Mouse (Mus musculus) liver, postnatal 0 days (tissue): Measurements from ENCODE around the gene Zfp579. TPM values are rescaled to one million over a fixed set of nuclear protein-coding genes. Genes with fewer than 3 reads are reported as not detected.
"Not testable (repeated sequence)": the region's sequence is repeated elsewhere in the genome, so short reads cannot be mapped to it uniquely, and the experiment has no call there.

ENCODE experiments used
- ATAC-seq: fragments of 200-750 bp; cut with Nextera tagmentation; 2 replicates; pipeline ENCODE4 v1.8.0; 2017; ENCODE audit warnings: mild to moderate bottlenecking, moderate library complexity
- DNase-seq: peaks from one replicate; pipeline ENCODE4 v3.0.0-alpha.2; 2016
- H3K27ac ChIP-seq: fragments of 300-500 bp; sonication (generic); 2 replicates; pipeline ENCODE4 v1.5.1; 2014; ENCODE audit warnings: antibody characterized with exemption, moderate library complexity, mild to moderate bottlenecking, low read depth
- H3K27me3 ChIP-seq: fragments of 300-500 bp; sonication (generic); 2 replicates; pipeline ENCODE4 v1.6.1; 2014; ENCODE audit warnings: low read length, control low read depth, mixed read lengths; ENCODE audit not compliant: insufficient read depth
- H3K36me3 ChIP-seq: fragments of 300-500 bp; sonication (generic); replicated peaks from 2 replicates; pipeline ENCODE4 v1.6.1; 2014; ENCODE audit warnings: mild to moderate bottlenecking, control low read depth, low read length, moderate library complexity, mixed read lengths; ENCODE audit not compliant: insufficient read depth
- H3K4me1 ChIP-seq: fragments of 300-500 bp; sonication (generic); 2 replicates; pipeline ENCODE4 v1.6.1; 2014; ENCODE audit warnings: antibody characterized with exemption, mild to moderate bottlenecking, control low read depth; ENCODE audit not compliant: insufficient read depth
- H3K4me2 ChIP-seq: fragments of 300-500 bp; sonication (generic); 2 replicates; pipeline ENCODE4 v1.6.1; 2014; ENCODE audit warnings: low read depth, mild to moderate bottlenecking, low read length, moderate library complexity, mixed read lengths
- H3K4me3 ChIP-seq: fragments of 300-500 bp; sonication (generic); 2 replicates; pipeline ENCODE4 v1.5.1; 2014; ENCODE audit warnings: low read depth, low read length
- H3K9ac ChIP-seq: fragments of 300-500 bp; sonication (generic); replicated peaks from 2 replicates; pipeline ENCODE4 v1.6.1; 2014; ENCODE audit warnings: mild to moderate bottlenecking, moderate library complexity
- H3K9me3 ChIP-seq: fragments of 300-500 bp; sonication (generic); 2 replicates; pipeline ENCODE4 v1.6.1; 2016; ENCODE audit warnings: mild to moderate bottlenecking, control low read depth, low read length, mixed read lengths
- CTCF ChIP-seq: sonication (generic); IDR thresholded peaks from 2 replicates; pipeline ENCODE4 v1.5.1; 2016; ENCODE audit warnings: antibody characterized with exemption, low read depth
- EP300 ChIP-seq: IDR thresholded peaks from 2 replicates; pipeline ENCODE4 v1.6.1; 2016; ENCODE audit warnings: antibody characterized with exemption, low read depth, mild to moderate bottlenecking
- WGBS: fragments of 180-500 bp; shearing (Covaris S2); extraction: QIAGEN DNeasy Blood & Tissue Kit; methylation state at CpG from one replicate; pipeline ENCODE4 v1.1.7; 2014; ENCODE audit not compliant: insufficient replicate concordance; 5-methylcytosine and 5-hydroxymethylcytosine counted together
- polyA plus RNA-seq: library from polyadenylated mRNA; unstranded; fragments of >200 nt; fragmentation: Nextera tagmentation; extraction: Ambion mirVana; gene quantifications from 2 replicates; pipeline ENCODE4 v1.2.1, GENCODE M21; 2015

The Zfp579 gene
- polyA plus RNA-seq, 1 experiment from 2014 or later, result 3.2 TPM

DNA sequence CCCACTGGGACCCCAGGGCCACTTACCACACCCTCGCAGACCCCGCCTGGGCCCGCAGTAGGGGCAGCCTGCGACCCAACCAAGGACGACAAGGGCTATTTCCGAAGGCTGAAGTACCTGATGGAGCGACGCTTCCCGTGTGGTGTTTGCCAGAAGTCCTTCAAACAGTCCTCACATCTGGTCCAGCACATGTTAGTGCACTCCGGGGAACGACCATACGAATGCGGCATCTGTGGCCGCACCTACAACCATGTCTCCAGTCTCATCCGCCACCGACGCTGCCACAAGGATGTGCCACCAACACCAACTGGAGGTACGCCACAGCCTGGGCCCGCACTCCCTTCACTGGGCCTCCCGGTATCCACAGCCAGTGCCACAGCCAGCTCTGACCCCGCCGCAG, 33.6 kb upstream of the Zfp579 start:
- no peak for ATAC-seq
- Histone ChIP-seq H3K9ac (no peak overlapping the region), H3K9me3 (peaks cover 29% of the 10 kb centered on the region), H3K36me3 (peaks cover 50% of the 10 kb centered on the region), H3K4me3 (no peak overlapping the region), H3K4me2 (no peak overlapping the region), H3K27me3 (no peaks in the 10 kb centered on the region), H3K4me1 (no peaks in the 10 kb centered on the region), H3K27ac (no peak overlapping the region)
- no peak for TF ChIP-seq CTCF
- no peak for DNase-seq
- 95% methylated on average over 22 of the region's 22 CpGs for WGBS

DNA sequence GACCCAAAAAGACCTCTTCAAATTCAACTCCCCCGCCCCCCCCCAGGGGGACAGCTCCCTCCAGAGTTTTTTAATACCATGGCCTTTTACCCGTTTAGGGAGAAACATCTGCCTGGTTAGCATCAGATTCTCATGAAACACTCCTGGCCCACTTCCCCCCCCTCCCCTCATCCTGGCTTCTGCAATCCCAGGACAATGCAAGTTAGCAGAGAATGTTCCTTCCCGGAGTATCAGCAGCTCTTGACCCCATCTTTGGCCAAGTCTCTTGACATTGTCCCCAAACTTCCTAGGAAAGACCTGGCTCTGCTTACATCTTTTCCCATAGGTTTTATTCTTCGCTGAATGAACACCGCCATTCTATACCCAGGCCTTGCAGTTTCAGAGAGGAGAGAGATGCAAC, 25.2 kb upstream of the Zfp579 start:
- Histone ChIP-seq H3K27ac (peak overlapping the region; percentile 99), H3K4me2 (peak overlapping the region; percentile 90), H3K4me3 (peak overlapping the region; percentile 99), H3K9me3 (no peaks in the 10 kb centered on the region), H3K27me3 (no peaks in the 10 kb centered on the region), H3K4me1 (peaks cover 6% of the 10 kb centered on the region; the same call in 1 of the 2 replicates), H3K36me3 (peaks cover 21% of the 10 kb centered on the region), H3K9ac (peak overlapping the region; percentile 99)
- ATAC-seq, result no peak
- 44% methylated on average over 5 of the region's 5 CpGs for WGBS
- TF ChIP-seq CTCF, result no peak
- 0 out of 2 replicates have a peak, but pooled peaks have one; percentile 8 for TF ChIP-seq EP300
- DNase-seq, result no peak

DNA sequence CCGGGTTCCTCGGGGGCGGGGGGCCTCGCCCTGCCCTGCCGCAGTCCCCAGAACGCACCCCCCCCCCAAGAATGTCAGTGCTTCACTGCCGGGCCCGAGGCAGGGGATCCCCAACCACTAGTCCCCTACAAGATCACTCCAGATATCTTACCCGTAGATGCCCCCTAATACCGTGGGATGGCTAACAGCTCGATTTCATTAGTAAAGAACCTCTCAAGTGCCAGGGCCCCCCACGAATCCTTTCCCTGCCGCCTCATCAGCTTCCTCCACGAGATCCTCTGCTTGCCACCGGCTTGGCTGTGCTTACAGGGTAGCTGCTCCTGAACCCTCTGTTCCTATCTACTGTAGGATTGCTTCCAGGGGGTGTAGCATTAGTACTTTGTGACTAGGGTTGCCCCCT, 24.7 kb upstream of the Zfp579 start:
- Histone ChIP-seq H3K4me1 (peaks cover 11% of the 10 kb centered on the region), H3K9me3 (no peaks in the 10 kb centered on the region), H3K4me3 (peak overlapping the region; percentile 99), H3K27ac (peak overlapping the region; percentile 99), H3K36me3 (peaks cover 21% of the 10 kb centered on the region), H3K4me2 (peak overlapping the region; percentile 90), H3K9ac (peak overlapping the region; percentile 99), H3K27me3 (no peaks in the 10 kb centered on the region)
- no peak for TF ChIP-seq EP300
- no peak for TF ChIP-seq CTCF
- ATAC-seq (no peak), DNase-seq (no peak)
- WGBS, result under 1% methylated on average over 15 of the region's 15 CpGs

DNA sequence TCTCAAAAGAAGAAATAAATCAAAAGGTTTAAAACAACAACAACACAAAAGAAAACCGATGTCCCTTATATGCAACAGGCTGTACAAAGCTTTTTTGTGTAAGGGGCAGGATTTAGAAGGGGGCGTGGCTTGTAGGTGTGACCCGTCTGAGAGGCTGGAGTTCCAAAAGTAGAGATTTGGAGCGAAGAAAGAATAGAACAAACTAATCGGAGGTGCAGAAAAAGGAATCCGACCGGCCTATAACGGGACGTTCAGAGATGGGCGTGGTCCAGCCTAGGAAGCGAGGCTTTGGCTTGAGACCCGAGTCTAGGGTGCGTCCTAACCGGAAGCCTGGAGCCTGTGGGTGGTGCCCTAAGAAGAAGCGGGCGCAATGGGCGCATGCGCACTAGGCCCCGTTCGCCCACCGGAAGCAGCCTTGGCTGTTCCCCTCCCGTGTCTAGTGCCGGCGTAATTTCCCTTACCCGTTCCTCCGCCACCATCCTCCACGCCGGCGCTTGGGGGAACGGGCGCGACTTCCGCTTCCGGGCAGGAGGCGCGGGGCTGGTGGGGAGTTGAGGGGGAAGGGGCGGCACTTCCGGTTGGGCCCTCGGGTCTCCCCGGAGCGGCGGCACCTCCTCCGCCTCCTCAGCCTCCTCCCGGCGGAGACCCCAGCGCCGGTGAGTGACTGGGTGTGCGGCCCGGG, 24.2 kb upstream of the Zfp579 start, which contains the start of the genes Zfp865 and Ccdc106:
TSS of gene Zfp865 (plus strand) at position 377 of the 682 bp plus-strand sequence.
TSS of gene Ccdc106 (plus strand) at position 554 of the 682 bp plus-strand sequence.
- peaks cover 21% of the 10 kb centered on the region for H3K36me3 ChIP-seq
- under 1% methylated on average over 36 of the region's 49 CpGs for WGBS
- peak within 1 kb of the TSS; percentile 99 for H3K9ac ChIP-seq
- TF ChIP-seq EP300, result peak; percentile 47; the same call in 1 of the 2 replicates
- no peak for TF ChIP-seq CTCF
- no peaks in the 10 kb centered on the region for H3K27me3 ChIP-seq
- peak within 1 kb of the TSS; percentile 99 for H3K27ac ChIP-seq
- H3K4me3 ChIP-seq, result peak within 1 kb of the TSS; percentile 99
- no peaks in the 10 kb centered on the region for H3K9me3 ChIP-seq
- DNase-seq (peak; percentile 98), ATAC-seq (peak; percentile 91)
- H3K4me1 ChIP-seq, result peaks cover 13% of the 10 kb centered on the region
- H3K4me2 ChIP-seq, result peak within 1 kb of the TSS; percentile 90

DNA sequence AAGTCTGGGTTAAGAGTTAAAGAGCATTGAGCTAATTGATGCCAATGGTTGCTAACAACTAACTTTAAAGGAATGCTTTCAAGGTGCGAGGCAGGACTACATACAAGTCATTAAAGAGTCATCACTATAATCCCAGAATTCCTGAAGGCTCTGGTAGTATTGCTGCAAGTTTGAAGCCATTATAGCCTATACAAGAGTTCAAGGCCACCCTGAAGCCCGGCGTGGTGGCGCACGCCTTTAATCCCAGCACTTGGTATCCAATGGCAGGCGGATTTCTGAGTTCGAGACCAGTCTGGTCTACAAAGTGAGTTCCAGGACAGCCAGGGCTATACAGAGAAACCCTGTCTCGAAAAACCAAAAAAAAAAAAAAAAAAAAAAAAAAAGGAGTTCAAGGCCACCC, 23.6 kb upstream of the Zfp579 start:
- 24% methylated on average over 8 of the region's 8 CpGs for WGBS
- ATAC-seq, H3K9me3 ChIP-seq, H3K27me3 ChIP-seq, DNase-seq: not testable (repeated sequence)
- H3K4me2 ChIP-seq, result peak overlapping the region; percentile 90
- H3K4me1 ChIP-seq, result peaks cover 13% of the 10 kb centered on the region
- peak overlapping the region; percentile 99 for H3K4me3 ChIP-seq
- peak overlapping the region; percentile 99 for H3K27ac ChIP-seq
- H3K36me3 ChIP-seq, result peaks cover 21% of the 10 kb centered on the region
- H3K9ac ChIP-seq, result peak overlapping the region; percentile 99

DNA sequence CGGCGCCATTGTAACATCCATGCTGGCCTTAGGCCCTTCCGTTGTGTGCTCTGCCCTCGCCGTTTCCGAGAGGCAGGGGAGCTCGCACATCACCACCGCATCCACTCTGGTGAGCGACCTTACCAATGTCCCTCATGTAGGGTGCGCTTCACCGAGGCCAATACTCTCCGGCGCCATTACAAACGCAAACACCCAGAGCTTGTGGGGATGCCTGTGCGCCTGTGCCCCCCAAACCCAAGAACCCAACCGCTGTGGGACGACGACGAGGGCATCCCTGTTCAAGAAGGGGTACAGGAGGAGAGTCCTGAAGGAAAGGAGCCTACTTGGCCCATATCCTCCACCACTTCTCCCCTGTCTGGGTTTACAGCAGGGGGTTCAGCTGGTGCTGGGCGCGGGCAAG, 22.0 kb upstream of the Zfp579 start:
- no peak overlapping the region for H3K27ac ChIP-seq
- no peaks in the 10 kb centered on the region for H3K9me3 ChIP-seq
- H3K9ac ChIP-seq, result no peak overlapping the region
- peaks cover 17% of the 10 kb centered on the region for H3K4me1 ChIP-seq
- DNase-seq (no peak), ATAC-seq (no peak)
- H3K4me3 ChIP-seq, result no peak overlapping the region
- H3K4me2 ChIP-seq, result no peak overlapping the region
- no peaks in the 10 kb centered on the region for H3K27me3 ChIP-seq
- TF ChIP-seq EP300, result no peak
- no peak for TF ChIP-seq CTCF
- peaks cover 11% of the 10 kb centered on the region for H3K36me3 ChIP-seq
- 96% methylated on average over 21 of the region's 21 CpGs for WGBS
